Mouse (Mus musculus) liver, embryonic 16.5 days (tissue): ENCODE results near the gene Vps13d. TPM values are rescaled to one million over a fixed set of nuclear protein-coding genes. Genes with fewer than 3 reads are reported as not detected.

ENCODE experiments used
- ATAC-seq: fragments of 200-750 bp; cut with Nextera tagmentation; 2 replicates; pipeline ENCODE4 v1.8.0; 2017; ENCODE audit warnings: low read depth, mild to moderate bottlenecking, moderate number of reproducible peaks, moderate library complexity
- H3K27ac ChIP-seq: fragments of 300-500 bp; sonication (generic); 2 replicates; pipeline ENCODE4 v1.5.1; 2014; ENCODE audit warnings: mild to moderate bottlenecking, low read length
- H3K27me3 ChIP-seq: fragments of 300-500 bp; sonication (generic); 2 replicates; pipeline ENCODE4 v1.6.1; 2014; ENCODE audit warnings: low read depth, low read length, mixed read lengths; ENCODE audit not compliant: control insufficient read depth, insufficient read depth
- H3K36me3 ChIP-seq: fragments of 300-500 bp; sonication (generic); 2 replicates; pipeline ENCODE4 v1.6.1; 2014; ENCODE audit warnings: mild to moderate bottlenecking; ENCODE audit not compliant: control insufficient read depth, insufficient read depth
- H3K4me1 ChIP-seq: fragments of 300-500 bp; sonication (generic); 2 replicates; pipeline ENCODE4 v1.6.1; 2014; ENCODE audit warnings: low read depth, low read length, mixed read lengths; ENCODE audit not compliant: control insufficient read depth
- H3K4me2 ChIP-seq: fragments of 300-500 bp; sonication (generic); 2 replicates; pipeline ENCODE4 v1.6.1; 2014; ENCODE audit warnings: low read depth, low read length, mixed read lengths
- H3K4me3 ChIP-seq: fragments of 300-500 bp; sonication (generic); 2 replicates; pipeline ENCODE4 v1.5.1; 2014; ENCODE audit warnings: low read depth, mild to moderate bottlenecking, low read length
- H3K9ac ChIP-seq: fragments of 300-500 bp; sonication (generic); 2 replicates; pipeline ENCODE4 v1.6.1; 2014; ENCODE audit warnings: low read depth, low read length
- H3K9me3 ChIP-seq: fragments of 300-500 bp; sonication (generic); replicated peaks from 2 replicates; pipeline ENCODE4 v1.6.1; 2016; ENCODE audit warnings: low read length; ENCODE audit not compliant: control insufficient read depth
- WGBS: fragments of 180-500 bp; shearing (Covaris S2); extraction: QIAGEN DNeasy Blood & Tissue Kit; methylation state at CpG from one replicate; pipeline ENCODE4 v1.1.7; 2014; ENCODE audit not compliant: insufficient replicate concordance; 5-methylcytosine and 5-hydroxymethylcytosine counted together
- polyA plus RNA-seq: library from polyadenylated mRNA; unstranded; fragments of >200 nt; fragmentation: Nextera tagmentation; extraction: Ambion mirVana; gene quantifications from 2 replicates; pipeline ENCODE4 v1.2.1, GENCODE M21; 2015

Vps13d gene
- polyA plus RNA-seq, 1 experiment from 2014 or later: 3.7 TPM

DNA sequence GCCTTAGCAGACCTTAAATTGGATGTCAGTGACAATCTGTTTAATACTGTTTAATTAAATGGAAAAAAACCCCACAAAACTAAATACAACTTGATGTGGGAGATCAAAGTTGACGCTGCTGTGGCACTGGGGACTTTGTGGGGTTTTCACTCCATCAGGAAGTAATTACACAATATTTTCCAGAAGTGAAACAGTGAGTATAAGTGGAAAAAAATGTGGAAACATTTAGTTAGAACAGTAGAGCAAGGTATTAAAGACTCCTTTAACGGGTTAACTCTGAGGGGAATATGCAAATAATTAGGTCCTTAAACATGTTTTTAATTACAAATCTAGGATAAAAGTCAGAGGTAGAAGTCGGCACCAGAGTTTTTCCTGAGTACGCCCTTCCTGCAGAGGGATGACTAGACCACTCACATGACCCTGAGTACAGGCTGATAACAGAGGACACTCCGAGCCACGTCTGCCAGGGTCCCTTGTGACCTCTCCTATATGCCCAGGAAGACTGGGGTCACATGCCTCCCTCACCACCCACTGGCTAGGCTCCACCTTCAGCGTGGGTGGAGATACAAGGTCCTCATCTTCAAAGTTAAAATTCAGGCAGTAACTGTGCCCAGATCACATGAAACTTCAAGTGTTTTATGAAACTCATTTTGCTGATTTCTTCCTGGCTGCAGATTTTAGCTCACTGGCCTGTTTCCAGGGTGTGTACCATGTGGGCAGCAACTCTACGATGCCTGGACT lies 213.8 kb downstream of the Vps13d start:
- H3K36me3 ChIP-seq: no peaks in the 10 kb centered on the region
- peaks cover 12% of the 10 kb centered on the region for H3K4me1 ChIP-seq
- H3K9ac ChIP-seq: no peak overlapping the region
- H3K4me2 ChIP-seq: no peak overlapping the region
- H3K4me3 ChIP-seq: no peak overlapping the region
- ATAC-seq: peak; percentile 89
- peak overlapping the region; percentile 20 for H3K27ac ChIP-seq
- no peaks in the 10 kb centered on the region for H3K9me3 ChIP-seq
- no peaks in the 10 kb centered on the region for H3K27me3 ChIP-seq
- 28% methylated on average over 8 of the region's 8 CpGs for WGBS

DNA sequence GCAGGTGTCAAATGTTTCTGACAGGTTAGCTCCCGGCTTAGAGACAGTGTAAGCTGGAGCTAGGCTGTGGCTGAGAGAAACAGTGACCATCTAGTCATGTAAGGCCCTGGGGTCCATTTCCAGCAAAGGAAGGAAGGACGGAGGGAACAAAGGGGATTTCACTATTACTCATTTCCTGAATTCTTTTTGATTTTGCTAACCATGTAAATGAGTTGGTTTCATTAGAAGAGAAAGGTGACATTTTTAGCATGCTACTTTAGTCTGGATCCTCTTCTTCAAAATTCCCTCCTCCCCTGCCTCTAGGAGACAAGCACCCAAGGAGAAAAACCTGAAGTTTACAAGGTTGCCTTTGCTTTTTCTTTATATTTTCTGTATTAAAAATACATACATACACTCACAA lies 214.7 kb downstream of the Vps13d start:
- Histone ChIP-seq H3K36me3 (no peaks in the 10 kb centered on the region), H3K4me1 (peaks cover 12% of the 10 kb centered on the region), H3K9ac (no peak overlapping the region), H3K4me2 (no peak overlapping the region), H3K27me3 (no peaks in the 10 kb centered on the region), H3K4me3 (no peak overlapping the region), H3K9me3 (no peaks in the 10 kb centered on the region), H3K27ac (no peak overlapping the region)
- no peak for ATAC-seq
- 75% methylated on average over 2 of the region's 2 CpGs for WGBS

DNA sequence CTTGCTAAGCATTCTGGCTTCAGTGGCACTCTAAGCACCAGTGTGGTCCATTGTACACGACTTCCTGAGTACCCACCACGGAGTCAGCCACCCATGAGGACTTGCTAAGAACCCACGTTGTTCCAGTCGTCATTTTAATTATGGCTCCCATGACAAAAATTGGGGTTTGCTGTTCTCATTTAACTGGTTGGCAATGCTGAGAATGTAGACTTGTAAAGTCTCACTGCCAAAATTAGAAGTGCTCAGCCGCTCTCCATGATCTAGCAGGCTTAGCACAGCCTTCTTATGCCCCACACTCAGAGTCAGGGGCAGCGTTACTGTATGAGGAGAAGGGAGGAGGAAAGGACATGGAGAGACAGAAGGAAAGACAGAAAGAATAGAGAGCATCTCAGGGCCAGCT lies 216.8 kb downstream of the Vps13d start:
- H3K36me3 ChIP-seq: no peaks in the 10 kb centered on the region
- no peaks in the 10 kb centered on the region for H3K27me3 ChIP-seq
- H3K9ac ChIP-seq: no peak overlapping the region
- WGBS: 67% methylated on average over 6 of the region's 6 CpGs
- no peaks in the 10 kb centered on the region for H3K9me3 ChIP-seq
- H3K27ac ChIP-seq: no peak overlapping the region
- no peak for ATAC-seq
- no peak overlapping the region for H3K4me3 ChIP-seq
- no peak overlapping the region for H3K4me2 ChIP-seq
- H3K4me1 ChIP-seq: peaks cover 8% of the 10 kb centered on the region

DNA sequence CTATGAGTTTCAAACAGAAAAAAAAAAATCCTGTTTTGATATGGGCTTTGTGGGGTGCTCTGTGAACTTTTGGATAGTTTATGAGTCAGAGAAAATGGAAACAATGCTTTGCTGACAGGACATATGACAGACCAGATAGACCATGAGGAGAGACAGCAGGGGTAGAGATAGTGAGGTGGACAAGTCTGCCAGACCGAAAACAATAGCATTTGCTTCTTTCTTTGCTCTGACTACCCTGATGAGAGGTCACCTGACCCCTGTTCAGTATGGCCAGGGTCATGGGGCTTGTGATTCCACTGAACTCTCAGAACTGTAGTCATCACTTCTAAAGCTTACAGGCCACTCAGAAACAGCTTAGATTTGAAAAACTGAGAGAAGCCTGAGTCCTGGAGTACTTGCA lies 217.7 kb downstream of the Vps13d start:
- no peaks in the 10 kb centered on the region for H3K36me3 ChIP-seq
- H3K4me3 ChIP-seq: no peak overlapping the region
- H3K9me3 ChIP-seq: no peaks in the 10 kb centered on the region
- H3K27me3 ChIP-seq: no peaks in the 10 kb centered on the region
- ATAC-seq: no peak
- no peak overlapping the region for H3K4me2 ChIP-seq
- WGBS: 64% methylated on average over 1 of the region's 1 CpGs
- H3K4me1 ChIP-seq: peaks cover 8% of the 10 kb centered on the region
- H3K9ac ChIP-seq: no peak overlapping the region
- H3K27ac ChIP-seq: no peak overlapping the region

DNA sequence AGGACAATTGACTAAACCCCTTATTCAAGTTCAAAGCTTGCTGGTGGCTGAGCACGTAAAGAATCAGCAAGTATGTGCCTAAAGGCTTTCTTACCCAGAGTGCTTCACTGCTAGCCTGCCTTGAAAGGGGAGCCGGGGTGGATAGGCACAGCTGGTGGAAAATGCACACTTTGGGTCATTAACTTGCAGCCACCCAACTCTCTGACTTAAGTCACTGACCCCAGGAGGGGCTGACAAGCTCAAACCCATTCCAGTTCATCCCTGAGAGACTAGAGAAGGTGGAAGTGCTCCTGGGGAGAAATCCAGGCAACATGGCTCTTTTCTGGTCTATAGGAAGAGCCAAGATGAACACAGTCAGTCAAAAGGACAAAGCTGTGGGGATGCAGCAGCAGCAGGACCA lies 219.3 kb downstream of the Vps13d start:
- H3K4me3 ChIP-seq: no peak overlapping the region
- 71% methylated on average over 2 of the region's 2 CpGs for WGBS
- H3K36me3 ChIP-seq: no peaks in the 10 kb centered on the region
- H3K4me2 ChIP-seq: no peak overlapping the region
- H3K27me3 ChIP-seq: no peaks in the 10 kb centered on the region
- no peak for ATAC-seq
- H3K4me1 ChIP-seq: peaks cover 3% of the 10 kb centered on the region; the same call in 1 of the 2 replicates
- no peak overlapping the region for H3K9ac ChIP-seq
- no peak overlapping the region for H3K27ac ChIP-seq
- no peaks in the 10 kb centered on the region for H3K9me3 ChIP-seq

DNA sequence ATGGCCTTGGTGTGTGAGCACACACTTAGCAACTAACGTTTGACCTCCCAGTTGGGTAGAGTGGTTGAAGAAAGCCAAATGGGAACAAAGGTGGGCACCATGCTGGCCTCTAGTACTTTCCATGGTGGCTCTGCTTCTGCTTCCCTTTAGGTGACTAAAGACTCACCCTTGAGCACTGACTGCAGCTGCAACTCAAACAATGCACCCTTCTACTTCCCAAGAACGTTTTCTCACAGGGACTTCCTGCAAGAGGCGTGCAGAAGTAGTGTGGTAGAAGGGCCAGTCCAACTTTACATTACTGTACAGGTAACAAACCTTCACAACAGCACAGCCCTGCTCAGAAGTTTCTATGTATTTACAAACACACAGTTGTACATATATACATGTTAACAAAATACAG lies 220.3 kb downstream of the Vps13d start:
- no peak overlapping the region for H3K9ac ChIP-seq
- H3K9me3 ChIP-seq: no peaks in the 10 kb centered on the region
- no peaks in the 10 kb centered on the region for H3K27me3 ChIP-seq
- WGBS: 59% methylated on average over 3 of the region's 3 CpGs
- no peak for ATAC-seq
- no peaks in the 10 kb centered on the region; the same call in 1 of the 2 replicates for H3K36me3 ChIP-seq
- H3K4me1 ChIP-seq: no peaks in the 10 kb centered on the region; the same call in 1 of the 2 replicates
- no peak overlapping the region for H3K4me2 ChIP-seq
- no peak overlapping the region for H3K4me3 ChIP-seq
- H3K27ac ChIP-seq: 0 out of 2 replicates have a peak overlapping the region, but pooled peaks have one; percentile 6

DNA sequence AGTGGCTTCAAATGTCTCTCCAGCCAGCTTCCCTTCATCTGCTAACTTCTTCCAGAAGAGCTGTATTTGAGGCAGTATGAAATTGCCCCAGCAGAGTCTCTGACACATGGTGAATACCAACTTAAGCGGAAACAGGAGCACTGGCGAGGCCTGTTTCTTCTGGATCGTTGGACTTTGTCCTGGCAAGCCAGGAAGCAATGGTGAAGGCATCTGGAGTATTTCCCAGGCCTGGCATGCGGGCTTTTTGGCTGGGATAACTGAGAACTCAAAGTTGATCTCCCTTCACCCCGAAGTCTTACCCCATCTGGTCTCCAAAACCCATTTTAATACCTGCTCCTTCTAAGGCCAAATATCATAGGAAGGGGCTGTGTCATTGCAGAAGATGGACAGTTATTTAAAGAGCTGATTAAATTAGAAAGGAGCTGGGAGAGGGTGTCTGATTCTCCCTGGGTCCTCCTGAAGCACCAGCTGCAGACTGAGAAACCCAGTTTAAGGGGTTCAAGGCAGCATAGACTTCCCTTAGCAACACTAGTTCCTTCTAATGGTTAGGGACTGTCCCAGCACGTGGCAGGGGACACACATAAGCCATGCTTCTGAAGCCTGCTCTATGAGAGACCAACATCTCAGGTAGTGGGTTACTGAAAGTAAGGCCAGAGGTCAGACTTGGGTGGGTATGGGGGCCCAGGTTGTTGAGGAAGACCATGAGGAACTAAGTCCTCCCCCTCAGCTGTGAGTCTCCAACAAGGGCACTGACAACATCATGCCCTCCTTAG lies 221.7 kb downstream of the Vps13d start:
- no peak overlapping the region for H3K9ac ChIP-seq
- no peak overlapping the region for H3K4me3 ChIP-seq
- no peak overlapping the region for H3K27ac ChIP-seq
- 70% methylated on average over 6 of the region's 6 CpGs for WGBS
- H3K9me3 ChIP-seq: no peaks in the 10 kb centered on the region
- H3K4me1 ChIP-seq: no peaks in the 10 kb centered on the region; the same call in 1 of the 2 replicates
- H3K36me3 ChIP-seq: no peaks in the 10 kb centered on the region; the same call in 1 of the 2 replicates
- no peak for ATAC-seq
- H3K4me2 ChIP-seq: no peak overlapping the region
- H3K27me3 ChIP-seq: no peaks in the 10 kb centered on the region

DNA sequence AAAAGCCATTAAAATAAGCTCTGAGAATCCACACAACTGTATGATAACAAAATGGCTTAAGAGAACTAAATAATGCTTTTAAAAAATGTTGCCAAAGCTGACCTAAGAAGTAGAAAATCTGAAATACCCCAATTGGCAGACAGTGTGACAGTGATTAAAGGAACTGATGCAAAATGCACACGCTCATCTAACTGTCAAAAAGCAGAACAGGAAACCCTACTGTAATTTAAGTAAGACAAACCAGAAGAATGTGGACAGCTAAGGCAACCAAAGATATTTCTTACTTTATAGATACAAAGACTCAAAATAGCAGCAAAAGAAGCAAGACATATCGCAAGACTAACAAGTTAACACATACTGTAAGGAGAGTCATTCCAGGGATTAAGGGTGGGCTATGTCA lies 223.8 kb downstream of the Vps13d start:
- no peak overlapping the region for H3K27ac ChIP-seq
- H3K4me2 ChIP-seq: no peak overlapping the region
- H3K9me3 ChIP-seq: no peaks in the 10 kb centered on the region
- H3K9ac ChIP-seq: no peak overlapping the region
- whole genome bisulfite sequencing: 67% methylated on average over 2 of the region's 2 CpGs
- no peak overlapping the region for H3K4me3 ChIP-seq
- no peaks in the 10 kb centered on the region; the same call in 1 of the 2 replicates for H3K4me1 ChIP-seq
- no peak for ATAC-seq
- no peaks in the 10 kb centered on the region; the same call in 1 of the 2 replicates for H3K36me3 ChIP-seq
- H3K27me3 ChIP-seq: no peaks in the 10 kb centered on the region

DNA sequence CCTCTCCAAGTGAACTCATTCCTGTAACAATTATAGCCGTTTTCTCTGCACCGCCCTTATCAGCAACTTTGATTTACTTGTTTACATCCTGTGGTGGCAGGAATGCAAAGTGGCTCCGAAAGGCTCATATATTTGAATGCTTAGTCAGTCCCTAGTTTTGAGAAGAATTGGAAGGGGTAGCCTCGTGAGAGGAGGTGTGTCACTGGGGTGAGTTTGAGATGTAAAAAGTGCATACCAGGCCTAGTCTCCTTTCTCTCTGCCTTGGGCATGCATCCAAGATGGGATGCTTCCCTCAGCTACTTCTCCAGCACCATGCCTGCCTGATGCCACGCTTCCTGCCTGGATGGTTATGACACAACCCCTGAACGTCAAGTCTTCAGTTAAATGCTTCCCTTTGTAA lies 225.8 kb downstream of the Vps13d start:
- H3K9me3 ChIP-seq: no peaks in the 10 kb centered on the region
- WGBS: 52% methylated on average over 6 of the region's 6 CpGs
- no peak for ATAC-seq
- H3K4me3 ChIP-seq: no peak overlapping the region
- no peak overlapping the region for H3K27ac ChIP-seq
- H3K36me3 ChIP-seq: no peaks in the 10 kb centered on the region; the same call in 1 of the 2 replicates
- no peaks in the 10 kb centered on the region; the same call in 1 of the 2 replicates for H3K4me1 ChIP-seq
- H3K9ac ChIP-seq: no peak overlapping the region
- H3K4me2 ChIP-seq: no peak overlapping the region
- H3K27me3 ChIP-seq: no peaks in the 10 kb centered on the region
